Mouse (Mus musculus) forebrain, embryonic 13.5 days (tissue): Measurements from ENCODE around the gene Nol9. TPM values are rescaled to one million over a fixed set of nuclear protein-coding genes. Genes with fewer than 3 reads are reported as not detected.

Experiments
- ATAC-seq: fragments of 200-750 bp; cut with Nextera tagmentation; 2 replicates; pipeline ENCODE4 v1.8.0; 2017
- H3K27ac ChIP-seq: fragments of 300-500 bp; sonication (generic); 2 replicates; pipeline ENCODE4 v1.5.1; 2015; ENCODE audit warnings: inconsistent platforms, mild to moderate bottlenecking, moderate library complexity
- H3K27me3 ChIP-seq: fragments of 300-500 bp; sonication (generic); 2 replicates; pipeline ENCODE4 v1.6.1; 2015; ENCODE audit warnings: mild to moderate bottlenecking, inconsistent platforms
- H3K36me3 ChIP-seq: fragments of 300-500 bp; sonication (generic); 2 replicates; pipeline ENCODE4 v1.6.1; 2015; ENCODE audit warnings: mild to moderate bottlenecking, inconsistent platforms; ENCODE audit not compliant: poor library complexity, severe bottlenecking
- H3K4me1 ChIP-seq: fragments of 300-500 bp; sonication (generic); 2 replicates; pipeline ENCODE4 v1.6.1; 2015; ENCODE audit warnings: inconsistent platforms
- H3K4me2 ChIP-seq: fragments of 300-500 bp; sonication (generic); 2 replicates; pipeline ENCODE4 v1.6.1; 2015; ENCODE audit warnings: inconsistent platforms, mild to moderate bottlenecking, moderate library complexity
- H3K4me3 ChIP-seq: fragments of 300-500 bp; sonication (generic); 2 replicates; pipeline ENCODE4 v1.5.1; 2015; ENCODE audit warnings: mild to moderate bottlenecking, inconsistent platforms
- H3K9ac ChIP-seq: fragments of 300-500 bp; sonication (generic); 2 replicates; pipeline ENCODE4 v1.6.1; 2015; ENCODE audit warnings: mild to moderate bottlenecking, inconsistent platforms
- H3K9me3 ChIP-seq: fragments of 300-500 bp; sonication (generic); replicated peaks from 2 replicates; pipeline ENCODE4 v1.6.1; 2016; ENCODE audit warnings: inconsistent platforms
- WGBS: fragments of 180-500 bp; shearing (Covaris S2); methylation state at CpG from one replicate; pipeline ENCODE4 v1.1.7; 2015; 5-methylcytosine and 5-hydroxymethylcytosine counted together
- polyA plus RNA-seq: library from polyadenylated mRNA; unstranded; fragments of >200 nt; fragmentation: Nextera tagmentation; extraction: Ambion mirVana; gene quantifications from 2 replicates; pipeline ENCODE4 v1.2.1, GENCODE M21; 2015

The Nol9 gene
- 22.5 and 25.8 TPM in 2 replicates for polyA plus RNA-seq

GRCm38 (mm10) chr4:152038985-152039830 lies at the start of gene Nol9:
TSS of gene Nol9 (plus strand) at chr4:152039321.
- ATAC-seq: peak; percentile 94

DNA sequence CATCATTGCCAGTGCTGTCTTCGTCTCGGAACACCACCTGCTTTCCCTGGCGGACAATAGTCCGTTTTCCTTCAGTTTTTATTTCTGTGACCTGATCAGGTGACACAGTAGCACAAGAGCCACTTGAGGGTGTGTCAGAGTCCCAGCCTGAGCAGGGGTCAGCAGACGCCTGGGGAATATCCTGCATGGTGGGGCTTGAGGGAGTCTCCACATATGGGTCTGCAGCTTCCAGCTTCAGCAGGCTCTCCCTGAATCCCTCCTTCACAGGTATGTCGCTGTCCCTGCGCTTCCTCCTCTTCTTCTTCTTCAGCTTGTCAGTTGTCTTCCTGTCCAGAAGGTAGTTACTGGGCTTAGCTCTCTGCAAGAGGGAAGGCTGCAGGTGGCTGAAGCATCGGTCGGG lies 47.0 kb upstream of the Nol9 start:
- no peak for ATAC-seq
- no peak overlapping the region for H3K27ac ChIP-seq
- no peak overlapping the region for H3K9ac ChIP-seq
- no peaks in the 10 kb centered on the region for H3K9me3 ChIP-seq
- peaks cover 36% of the 10 kb centered on the region for H3K4me1 ChIP-seq
- 89% methylated on average over 9 of the region's 9 CpGs for WGBS
- peaks cover 32% of the 10 kb centered on the region for H3K36me3 ChIP-seq
- no peaks in the 10 kb centered on the region for H3K27me3 ChIP-seq
- no peak overlapping the region for H3K4me3 ChIP-seq
- H3K4me2 ChIP-seq: no peak overlapping the region

More at GRCm38 (mm10) chr4:152038985-152039830, at the start of gene Nol9:
- under 1% methylated on average over 74 of the region's 86 CpGs for WGBS
- H3K9me3 ChIP-seq: no peaks in the 10 kb centered on the region
- no peak within 1 kb of the TSS for H3K27ac ChIP-seq
- H3K36me3 ChIP-seq: peaks cover 33% of the 10 kb centered on the region
- H3K4me1 ChIP-seq: peaks cover 11% of the 10 kb centered on the region
- no peaks in the 10 kb centered on the region for H3K27me3 ChIP-seq
- peak within 1 kb of the TSS; percentile 85 for H3K9ac ChIP-seq
- H3K4me3 ChIP-seq: peak within 1 kb of the TSS; percentile 100
- H3K4me2 ChIP-seq: peak within 1 kb of the TSS; percentile 93

DNA sequence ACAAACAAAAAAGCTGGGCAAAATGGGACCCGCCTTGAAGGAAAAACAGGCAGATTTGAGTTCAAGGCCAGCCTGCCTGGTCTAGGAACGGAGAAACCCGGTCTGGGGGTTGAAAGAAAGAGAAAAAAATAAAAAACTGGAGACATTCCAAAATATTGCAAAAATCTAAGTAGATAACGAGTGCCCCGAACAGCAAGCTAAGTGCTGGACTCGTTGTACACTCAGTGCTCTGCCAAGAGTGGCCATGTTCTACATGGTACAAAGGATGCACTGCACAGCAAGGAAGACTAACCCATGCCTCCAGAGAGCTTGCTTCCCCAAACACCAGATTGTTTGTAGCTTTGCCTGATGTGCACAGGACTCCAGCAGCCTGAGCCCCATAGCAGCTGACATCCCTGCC lies 46.1 kb upstream of the Nol9 start:
- WGBS: 78% methylated on average over 6 of the region's 6 CpGs
- H3K9ac ChIP-seq: no peak overlapping the region; the same call in 1 of the 2 replicates
- peaks cover 34% of the 10 kb centered on the region for H3K4me1 ChIP-seq
- ATAC-seq: no peak
- no peaks in the 10 kb centered on the region for H3K27me3 ChIP-seq
- H3K4me3 ChIP-seq: 0 out of 2 replicates have a peak overlapping the region, but pooled peaks have one; percentile 4
- no peaks in the 10 kb centered on the region for H3K9me3 ChIP-seq
- H3K4me2 ChIP-seq: no peak overlapping the region
- H3K27ac ChIP-seq: no peak overlapping the region
- peaks cover 32% of the 10 kb centered on the region for H3K36me3 ChIP-seq

GRCm38 (mm10) chr4:151994228-151995171 lies 44.6 kb upstream of the Nol9 start:
- Histone ChIP-seq H3K9ac (peak overlapping the region; percentile 93), H3K9me3 (no peaks in the 10 kb centered on the region), H3K4me1 (peaks cover 26% of the 10 kb centered on the region), H3K36me3 (peaks cover 32% of the 10 kb centered on the region), H3K27me3 (no peaks in the 10 kb centered on the region), H3K4me2 (peak overlapping the region; percentile 85), H3K27ac (no peak overlapping the region), H3K4me3 (peak overlapping the region; percentile 98)
- no peak for ATAC-seq
- 1% methylated on average over 61 of the region's 61 CpGs for WGBS

DNA sequence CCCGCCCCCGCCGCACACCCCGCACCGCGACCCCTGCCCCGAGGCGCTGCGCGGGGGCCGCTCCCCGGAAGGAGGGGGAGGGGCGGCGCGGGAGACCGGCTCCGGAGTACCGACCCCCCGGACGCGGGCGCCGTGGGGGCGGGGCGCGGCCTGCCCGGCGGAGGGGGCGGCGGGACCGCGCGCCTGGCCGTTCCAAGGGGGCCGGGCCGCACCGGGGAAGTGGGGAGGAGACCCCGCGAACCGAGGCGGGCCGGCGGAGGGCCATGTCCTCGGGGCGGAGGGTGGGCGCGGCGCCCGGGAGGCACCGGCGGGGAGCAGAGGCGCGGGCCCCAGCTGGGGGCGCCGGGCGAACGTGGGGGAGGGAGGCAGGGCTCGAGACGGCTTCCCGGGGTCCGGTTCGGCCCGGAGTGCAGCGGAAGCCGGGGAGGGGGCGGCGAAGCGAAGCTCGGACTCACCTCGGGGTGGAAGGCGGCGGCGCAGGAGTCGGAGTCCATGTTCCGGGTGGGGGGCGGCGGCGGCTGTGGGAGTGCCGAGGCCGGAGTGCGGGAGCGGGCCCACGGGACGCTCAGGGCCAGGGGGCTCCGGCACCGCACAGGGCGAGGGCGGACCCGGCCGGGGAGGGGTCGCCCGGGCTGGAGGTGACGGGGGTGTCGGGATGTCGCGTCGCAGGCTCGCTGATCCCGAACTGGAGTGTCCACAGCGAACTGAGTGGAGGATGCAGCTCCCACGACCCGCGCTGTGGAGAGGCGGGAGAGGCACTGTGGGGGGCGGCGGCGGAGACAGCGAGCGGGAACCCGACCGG lies 43.5 kb upstream of the Nol9 start:
- WGBS: under 1% methylated on average over 70 of the region's 111 CpGs
- no peaks in the 10 kb centered on the region for H3K9me3 ChIP-seq
- ATAC-seq: peak; percentile 67

DNA sequence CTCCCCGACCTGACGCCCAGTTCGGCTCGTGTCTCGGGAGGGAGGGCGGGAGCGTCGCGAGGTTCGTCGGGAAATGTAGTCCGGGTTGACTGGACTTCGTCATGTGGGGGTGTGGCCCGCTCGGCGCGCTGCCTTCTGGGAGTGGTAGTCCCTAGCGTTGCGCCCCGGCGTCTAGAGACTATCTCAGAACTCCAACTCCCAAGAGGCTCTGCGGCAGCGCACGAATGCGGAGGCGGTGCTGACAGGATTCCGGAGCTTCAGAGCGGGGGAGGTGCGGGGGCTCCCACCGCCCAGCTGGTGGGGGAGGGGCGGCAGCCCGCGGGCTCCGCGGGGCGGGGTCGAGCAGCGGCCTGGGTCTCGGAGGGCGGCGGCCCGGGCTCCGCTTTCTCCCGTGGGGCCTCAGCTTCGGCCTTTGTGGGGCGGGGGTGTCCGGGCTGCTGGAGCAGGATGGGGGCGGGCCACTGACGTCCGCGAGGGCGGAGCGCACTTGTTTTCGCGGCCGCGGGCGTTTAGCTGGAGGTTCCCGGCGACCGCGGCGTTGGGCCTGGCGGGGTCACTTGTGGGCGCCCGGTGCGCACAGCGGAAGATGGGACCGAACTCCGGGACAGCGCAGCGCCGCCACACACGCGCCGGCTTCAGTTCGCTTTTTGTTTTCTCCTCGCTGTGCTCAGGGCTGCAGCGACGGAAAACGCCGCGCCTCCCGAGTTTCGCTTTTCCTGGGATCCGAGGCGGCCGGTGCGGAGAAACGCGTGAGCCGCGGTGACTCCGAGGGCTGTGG lies 42.8 kb upstream of the Nol9 start, which contains the start of gene Phf13:
TSS of gene Phf13 (minus strand) at position 86 of the 778 bp plus-strand sequence.
- ATAC-seq: peak; percentile 98

More for the DNA sequence above, 43.5 kb upstream of the Nol9 start:
- Histone ChIP-seq H3K27me3 (no peaks in the 10 kb centered on the region), H3K27ac (peak overlapping the region; percentile 54; the same call in 1 of the 2 replicates), H3K9ac (peak overlapping the region; percentile 93), H3K4me2 (peak overlapping the region; percentile 85), H3K36me3 (peaks cover 22% of the 10 kb centered on the region), H3K4me3 (peak overlapping the region; percentile 98), H3K4me1 (peaks cover 26% of the 10 kb centered on the region)

GRCm38 (mm10) chr4:151996951-151997222 lies 42.2 kb upstream of the Nol9 start:
- peak overlapping the region; percentile 69 for H3K4me2 ChIP-seq
- H3K27ac ChIP-seq: peak overlapping the region; percentile 68
- peak overlapping the region; percentile 79 for H3K9ac ChIP-seq
- no peaks in the 10 kb centered on the region for H3K9me3 ChIP-seq
- ATAC-seq: no peak
- WGBS: 5% methylated on average over 13 of the region's 13 CpGs
- peaks cover 26% of the 10 kb centered on the region for H3K4me1 ChIP-seq
- no peaks in the 10 kb centered on the region for H3K27me3 ChIP-seq
- peak overlapping the region; percentile 98 for H3K4me3 ChIP-seq
- H3K36me3 ChIP-seq: peaks cover 9% of the 10 kb centered on the region

More for the DNA sequence above, 42.8 kb upstream of the Nol9 start, which contains the start of gene Phf13:
- Histone ChIP-seq H3K27ac (peak within 1 kb of the TSS; percentile 68), H3K36me3 (peaks cover 14% of the 10 kb centered on the region), H3K4me2 (peak within 1 kb of the TSS; percentile 85), H3K9ac (peak within 1 kb of the TSS; percentile 93), H3K9me3 (no peaks in the 10 kb centered on the region), H3K4me1 (peaks cover 26% of the 10 kb centered on the region), H3K4me3 (peak within 1 kb of the TSS; percentile 98), H3K27me3 (no peaks in the 10 kb centered on the region)
- under 1% methylated on average over 85 of the region's 94 CpGs for WGBS

DNA sequence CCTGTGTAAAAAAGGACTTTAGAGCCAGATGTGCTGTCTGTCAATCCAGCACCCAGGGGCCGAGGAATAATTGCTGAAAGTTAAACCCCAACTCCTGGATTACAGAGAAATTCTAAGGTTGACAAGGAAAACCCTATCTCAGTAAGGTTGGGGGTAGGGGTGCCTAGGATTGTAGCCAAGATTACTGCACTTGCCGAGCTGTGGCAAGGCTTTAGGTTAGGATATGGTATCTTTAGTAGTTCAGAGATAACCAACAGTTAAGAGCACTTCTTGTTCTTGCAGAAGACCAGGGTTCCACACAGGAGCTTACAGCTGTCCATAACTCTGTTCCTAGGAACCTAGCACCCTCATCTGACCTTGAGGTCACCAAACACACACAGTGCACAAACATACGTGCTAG lies 41.4 kb upstream of the Nol9 start:
- H3K27me3 ChIP-seq: no peaks in the 10 kb centered on the region
- H3K36me3 ChIP-seq: peaks cover under 1% of the 10 kb centered on the region; the same call in 1 of the 2 replicates
- no peak overlapping the region for H3K27ac ChIP-seq
- peaks cover 26% of the 10 kb centered on the region for H3K4me1 ChIP-seq
- H3K9me3 ChIP-seq: no peaks in the 10 kb centered on the region
- H3K4me2 ChIP-seq: peak overlapping the region; percentile 69
- no peak overlapping the region for H3K9ac ChIP-seq
- peak overlapping the region; percentile 98; the same call in 1 of the 2 replicates for H3K4me3 ChIP-seq
- WGBS: 77% methylated on average over 3 of the region's 3 CpGs
- no peak for ATAC-seq

DNA sequence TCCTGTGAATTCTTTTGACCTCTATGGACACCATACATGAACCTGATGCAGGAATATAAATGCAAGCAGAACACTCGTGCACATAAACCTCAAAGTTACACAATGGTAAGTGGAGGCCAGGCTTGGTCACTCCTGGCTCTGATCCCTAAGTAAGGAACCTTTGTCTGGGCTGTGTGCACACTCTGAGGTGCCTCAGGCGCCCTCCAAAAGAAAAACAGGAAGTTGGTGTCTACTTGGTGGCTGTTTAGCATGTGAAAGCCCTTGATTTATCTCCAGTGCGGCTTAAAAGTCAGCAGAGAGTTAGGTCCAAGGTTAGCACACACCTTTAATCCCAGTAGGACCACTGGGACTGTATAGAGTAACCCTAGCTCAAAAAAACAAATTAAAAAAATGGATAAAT lies 39.6 kb upstream of the Nol9 start:
- Histone ChIP-seq H3K36me3 (no peaks in the 10 kb centered on the region), H3K9ac (no peak overlapping the region), H3K4me1 (peaks cover 12% of the 10 kb centered on the region), H3K27ac (no peak overlapping the region), H3K4me2 (no peak overlapping the region), H3K9me3 (no peaks in the 10 kb centered on the region), H3K27me3 (no peaks in the 10 kb centered on the region), H3K4me3 (no peak overlapping the region)
- ATAC-seq: no peak
- 65% methylated on average over 3 of the region's 3 CpGs for WGBS

DNA sequence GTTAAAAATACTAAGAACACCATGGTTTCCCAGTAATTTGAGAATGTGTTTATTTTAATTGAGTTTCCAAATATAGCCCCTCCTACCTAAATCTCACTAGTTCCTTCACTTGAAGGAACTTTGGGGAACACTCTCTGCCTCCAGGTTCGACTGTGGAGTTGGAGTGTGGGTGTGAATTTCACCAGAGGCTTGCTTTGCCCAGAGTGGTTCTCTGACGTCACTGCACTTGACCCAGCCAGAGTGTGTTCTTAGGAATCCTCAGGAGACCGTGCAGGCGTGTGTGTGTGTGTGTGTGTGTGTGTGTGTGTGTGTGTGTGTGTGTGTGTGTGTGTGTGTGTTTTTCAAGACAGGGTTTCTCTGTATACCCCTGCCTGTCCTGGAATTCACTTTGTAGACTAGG lies 38.2 kb upstream of the Nol9 start:
- H3K4me2 ChIP-seq: no peak overlapping the region
- peaks cover 8% of the 10 kb centered on the region for H3K4me1 ChIP-seq
- H3K36me3 ChIP-seq: no peaks in the 10 kb centered on the region
- WGBS: 59% methylated on average over 4 of the region's 4 CpGs
- H3K4me3 ChIP-seq: no peak overlapping the region
- no peak for ATAC-seq
- H3K9ac ChIP-seq: no peak overlapping the region
- no peaks in the 10 kb centered on the region for H3K27me3 ChIP-seq
- H3K9me3 ChIP-seq: no peaks in the 10 kb centered on the region
- H3K27ac ChIP-seq: no peak overlapping the region

DNA sequence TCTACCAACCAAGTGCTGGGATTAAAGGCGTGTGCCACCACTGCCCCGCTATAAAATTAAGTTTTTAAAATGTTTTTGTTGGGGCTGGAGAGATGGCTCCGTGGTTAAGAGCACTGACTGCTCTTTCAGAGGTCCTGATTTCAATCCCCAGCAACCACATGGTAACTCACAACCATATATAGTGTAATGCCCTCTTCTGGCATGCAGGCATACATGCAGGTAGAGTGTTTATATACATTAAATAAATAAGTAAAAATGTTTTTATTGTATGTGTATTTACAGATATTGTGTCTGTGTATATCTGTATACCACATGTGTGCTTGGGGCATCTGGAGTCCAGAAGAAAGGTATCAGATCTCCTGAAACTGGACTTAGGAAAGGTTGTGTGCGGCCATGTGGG lies 37.8 kb upstream of the Nol9 start:
- Histone ChIP-seq H3K9ac (no peak overlapping the region), H3K4me2 (no peak overlapping the region), H3K4me3 (no peak overlapping the region), H3K36me3 (no peaks in the 10 kb centered on the region), H3K27me3 (peaks cover 2% of the 10 kb centered on the region), H3K27ac (no peak overlapping the region), H3K9me3 (no peaks in the 10 kb centered on the region), H3K4me1 (peaks cover 8% of the 10 kb centered on the region)
- ATAC-seq: no peak
- 71% methylated on average over 4 of the region's 4 CpGs for WGBS
